Mouse (Mus musculus) ES-E14 (cell line): Measurements from ENCODE around the gene Emc8.

ENCODE experiments used
- CHD2 ChIP-seq: IDR thresholded peaks from 2 replicates; pipeline ENCODE4 v1.6.1; 2014; ENCODE audit warnings: mild to moderate bottlenecking, low read depth, low read length, inconsistent platforms
- MAFK ChIP-seq: IDR thresholded peaks from 2 replicates; pipeline ENCODE4 v1.6.1; 2014; ENCODE audit warnings: mild to moderate bottlenecking, low read depth, low read length, inconsistent platforms; ENCODE audit not compliant: insufficient read depth
- ZNF384 ChIP-seq: IDR thresholded peaks from 2 replicates; pipeline ENCODE4 v1.6.1; 2012; ENCODE audit warnings: low read depth, low read length, inconsistent platforms

DNA sequence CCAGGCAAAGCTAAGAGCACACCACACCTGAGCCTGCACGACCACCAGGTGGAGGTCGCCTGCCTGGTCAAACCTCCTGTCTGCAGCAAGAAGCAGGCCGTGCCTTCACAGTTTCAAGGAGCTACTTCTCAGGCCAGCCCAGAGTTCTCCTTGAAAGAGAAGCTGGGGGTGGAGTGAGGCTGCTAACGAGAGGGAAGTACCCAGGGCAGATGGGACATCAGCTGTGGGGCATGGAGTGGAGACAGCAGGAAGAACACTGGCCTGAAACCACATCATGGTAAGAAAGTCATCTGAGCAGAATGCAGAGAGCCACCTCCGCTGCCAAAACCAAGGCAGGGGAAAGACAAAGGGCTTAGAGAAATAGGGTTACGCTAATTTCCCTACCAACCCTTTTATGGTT lies 3.8 kb downstream of the Emc8 start:
- TF ChIP-seq MAFK, result no peak
- no peak for TF ChIP-seq ZNF384
- TF ChIP-seq CHD2, result no peak
